Mouse (Mus musculus) bone marrow, adult 2 months (tissue): ENCODE measurements around the gene Tnxb. TPM values are rescaled to one million over a fixed set of nuclear protein-coding genes. Genes with fewer than 3 reads are reported as not detected.

Experiments used
- H3K27ac ChIP-seq: fragments of 200-500 bp; 2 replicates; pipeline ENCODE4 v1.5.1; 2012; ENCODE audit warnings: low read depth, mild to moderate bottlenecking, control low read depth, inconsistent platforms, low read length; ENCODE audit not compliant: control insufficient read depth, poor library complexity, insufficient read depth
- H3K4me1 ChIP-seq: fragments of 200-500 bp; 2 replicates; pipeline ENCODE4 v1.6.1; 2011; ENCODE audit warnings: low read length; ENCODE audit not compliant: control insufficient read depth, insufficient read depth
- H3K4me3 ChIP-seq: fragments of 200-500 bp; replicated peaks from 2 replicates; pipeline ENCODE3; 2011; ENCODE audit warnings: mild to moderate bottlenecking, low read depth, low read length, control low read depth; ENCODE audit not compliant: control insufficient read depth
- CTCF ChIP-seq: fragments of 200-500 bp; IDR thresholded peaks from 2 replicates; pipeline ENCODE4 v1.5.1; 2011; ENCODE audit warnings: low read length, control low read depth; ENCODE audit not compliant: control insufficient read depth, insufficient read depth
- POLR2A ChIP-seq: fragments of 200-500 bp; IDR thresholded peaks from 2 replicates; pipeline ENCODE4 v1.6.1; 2011; ENCODE audit warnings: low read depth, mild to moderate bottlenecking, control low read depth, low read length, borderline replicate concordance; ENCODE audit not compliant: control insufficient read depth
- whole genome bisulfite sequencing: fragments of 180-500 bp; shearing (Covaris S2); methylation state at CpG from one replicate; pipeline ENCODE4 v1.1.7; 2018; 5-methylcytosine and 5-hydroxymethylcytosine counted together
- polyA plus RNA-seq: library from polyadenylated mRNA; stranded (reverse); fragments of >200 nt; gene quantifications from 2 replicates; pipeline ENCODE4 v1.2.4, GENCODE M21; 2011; ENCODE audit warnings: low replicate concordance; ENCODE audit not compliant: missing spikeins, insufficient read depth, insufficient read length

Gene Tnxb
- polyA plus RNA-seq, 1 experiment = 0.17 TPM

DNA sequence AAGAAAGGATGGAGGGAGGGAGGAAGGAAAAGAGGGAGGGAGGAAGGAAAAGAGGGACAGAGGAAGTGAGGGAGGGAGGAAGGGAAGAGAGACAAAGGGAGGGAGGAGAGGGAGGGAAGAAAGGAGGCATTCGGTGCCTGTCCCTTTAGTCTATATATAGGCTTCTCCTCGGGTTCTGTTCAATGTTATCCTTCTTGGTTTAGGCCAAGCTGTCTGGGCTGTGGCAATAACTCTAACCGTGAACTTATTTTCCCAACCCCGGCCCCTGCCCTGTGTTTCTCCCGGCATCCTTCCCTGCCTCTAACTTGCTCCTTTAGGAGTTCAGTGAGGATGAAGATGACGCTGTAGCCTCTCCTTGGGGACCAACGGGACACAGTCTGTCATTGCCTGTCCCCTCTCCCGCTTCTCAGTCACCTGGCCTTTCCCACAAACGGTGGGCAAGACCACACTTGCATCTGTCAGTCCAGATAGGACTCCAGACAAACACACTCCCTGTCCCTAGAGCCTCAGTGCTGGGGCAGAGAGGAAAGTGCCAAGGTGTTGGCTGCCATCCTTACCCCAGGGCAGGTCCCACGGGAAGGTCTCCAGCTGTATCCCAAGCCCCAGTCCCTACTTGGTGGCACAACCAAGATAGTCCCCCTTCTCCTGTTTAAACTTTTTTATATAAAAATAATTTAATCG is 4.3 kb downstream of the Tnxb start:
- Histone ChIP-seq H3K27ac (no peak overlapping the region), H3K4me1 (no peaks in the 10 kb centered on the region), H3K4me3 (no peak overlapping the region)
- 60% methylated on average over 11 of the region's 11 CpGs for WGBS
- TF ChIP-seq POLR2A (no peak), CTCF (no peak)

DNA sequence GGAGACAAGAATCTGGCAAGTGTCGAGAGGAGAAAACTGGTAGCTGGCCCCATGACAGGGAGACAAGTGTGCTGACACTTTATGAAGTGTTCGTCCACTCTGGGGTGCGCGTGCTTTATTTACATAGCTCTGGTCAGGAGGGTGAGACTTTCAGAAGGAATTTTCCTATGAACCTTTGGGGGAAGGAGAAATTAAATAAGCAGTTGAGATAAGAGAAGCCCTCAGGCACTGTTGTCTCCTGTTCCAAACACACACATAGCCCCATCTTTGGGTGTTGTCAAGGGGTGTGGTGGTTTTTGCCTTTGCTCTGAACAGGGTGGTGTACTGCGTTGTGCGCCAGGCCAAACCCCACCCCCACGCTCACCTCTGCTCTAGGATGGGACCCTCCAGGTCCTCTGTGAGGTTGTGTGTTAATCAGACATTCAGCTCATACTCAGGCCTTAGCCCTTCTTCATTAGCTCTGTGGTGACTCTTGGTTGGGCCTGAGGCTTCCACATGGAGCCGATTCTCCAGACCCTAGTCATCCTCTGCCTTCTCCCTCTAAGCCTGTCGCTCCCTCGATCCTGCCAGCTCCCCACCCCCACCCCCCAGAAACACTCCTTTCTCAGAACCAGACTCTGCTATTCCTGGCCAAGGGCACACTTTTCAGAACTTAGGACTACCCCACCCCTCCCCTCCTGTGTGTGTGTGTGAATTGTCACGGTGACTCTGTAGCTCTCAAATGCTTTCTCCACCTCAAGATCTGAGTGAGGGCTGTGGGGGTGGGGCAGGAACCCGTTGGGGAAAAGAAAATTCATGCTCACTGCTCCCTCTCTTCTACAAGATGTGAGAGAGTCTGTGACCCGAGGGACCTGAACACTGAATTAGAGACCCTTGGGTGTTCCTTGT is 5.1 kb downstream of the Tnxb start:
- no peaks in the 10 kb centered on the region for H3K4me1 ChIP-seq
- H3K4me3 ChIP-seq = no peak overlapping the region
- WGBS = 70% methylated on average over 13 of the region's 13 CpGs
- no peak overlapping the region for H3K27ac ChIP-seq
- TF ChIP-seq CTCF (no peak), POLR2A (no peak)

- 73% methylated on average over 6 of the region's 6 CpGs for WGBS
- Histone ChIP-seq H3K4me1 (no peaks in the 10 kb centered on the region), H3K4me3 (no peak overlapping the region), H3K27ac (no peak overlapping the region)
- TF ChIP-seq CTCF = no peak
- TF ChIP-seq POLR2A = no peak
Observed at GRCm38 (mm10) chr17:34676093-34676460, 5.7 kb downstream of the Tnxb start.

- WGBS = 78% methylated on average over 12 of the region's 12 CpGs
- Histone ChIP-seq H3K4me3 (no peak overlapping the region), H3K4me1 (no peaks in the 10 kb centered on the region), H3K27ac (no peak overlapping the region)
- TF ChIP-seq POLR2A (no peak), CTCF (no peak)
Observed at GRCm38 (mm10) chr17:34676671-34677070, 6.3 kb downstream of the Tnxb start.

DNA sequence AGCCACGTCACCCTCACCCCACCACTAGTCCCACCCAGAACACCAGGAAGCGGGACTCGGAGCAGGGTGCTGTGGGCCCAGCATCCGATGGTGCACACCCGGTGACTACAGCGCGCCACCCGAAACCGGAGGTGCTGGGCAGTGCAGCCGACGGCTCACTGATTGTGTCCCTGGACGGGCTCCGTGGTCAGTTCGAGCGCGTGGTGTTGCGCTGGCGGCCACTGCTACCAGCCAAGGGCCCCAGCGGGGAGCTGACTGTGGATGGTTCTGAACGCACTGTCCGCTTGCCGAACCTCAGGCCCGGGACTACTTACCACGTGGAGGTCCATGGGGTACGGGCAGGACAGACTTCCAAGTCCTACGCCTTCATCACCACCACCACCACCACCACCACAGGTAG is 9.9 kb downstream of the Tnxb start:
- no peaks in the 10 kb centered on the region for H3K4me1 ChIP-seq
- TF ChIP-seq CTCF = no peak
- TF ChIP-seq POLR2A = no peak
- no peak overlapping the region for H3K4me3 ChIP-seq
- 74% methylated on average over 26 of the region's 26 CpGs for WGBS
- no peak overlapping the region for H3K27ac ChIP-seq

DNA sequence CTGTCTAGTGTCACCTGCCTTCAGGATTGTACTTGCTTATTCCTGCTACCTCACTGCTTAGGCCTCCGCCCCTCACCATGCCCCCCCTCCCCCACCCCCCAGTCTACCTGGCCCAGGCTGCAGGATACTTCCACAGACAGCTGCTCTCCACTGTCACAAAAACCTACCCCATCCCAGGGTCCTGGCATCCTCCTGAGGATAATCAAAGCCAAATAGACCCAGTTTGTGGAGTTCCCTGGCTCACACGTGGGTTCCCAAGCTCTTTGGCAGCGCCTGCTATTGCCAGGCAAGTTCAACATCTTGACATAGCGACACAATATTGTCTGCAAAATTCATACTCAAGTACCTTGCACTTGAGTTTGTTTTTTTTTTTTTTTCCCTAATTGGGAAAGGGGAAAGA is 10.3 kb downstream of the Tnxb start:
- no peak for TF ChIP-seq CTCF
- TF ChIP-seq POLR2A = no peak
- H3K4me3 ChIP-seq = no peak overlapping the region
- no peak overlapping the region for H3K27ac ChIP-seq
- no peaks in the 10 kb centered on the region for H3K4me1 ChIP-seq
- 54% methylated on average over 4 of the region's 4 CpGs for WGBS

- no peak overlapping the region for H3K4me3 ChIP-seq
- 2% methylated on average over 17 of the region's 17 CpGs for WGBS
- no peak for TF ChIP-seq POLR2A
- no peak for TF ChIP-seq CTCF
- no peaks in the 10 kb centered on the region for H3K4me1 ChIP-seq
- no peak overlapping the region for H3K27ac ChIP-seq
Observed at GRCm38 (mm10) chr17:34681132-34681571, 10.8 kb downstream of the Tnxb start.

DNA sequence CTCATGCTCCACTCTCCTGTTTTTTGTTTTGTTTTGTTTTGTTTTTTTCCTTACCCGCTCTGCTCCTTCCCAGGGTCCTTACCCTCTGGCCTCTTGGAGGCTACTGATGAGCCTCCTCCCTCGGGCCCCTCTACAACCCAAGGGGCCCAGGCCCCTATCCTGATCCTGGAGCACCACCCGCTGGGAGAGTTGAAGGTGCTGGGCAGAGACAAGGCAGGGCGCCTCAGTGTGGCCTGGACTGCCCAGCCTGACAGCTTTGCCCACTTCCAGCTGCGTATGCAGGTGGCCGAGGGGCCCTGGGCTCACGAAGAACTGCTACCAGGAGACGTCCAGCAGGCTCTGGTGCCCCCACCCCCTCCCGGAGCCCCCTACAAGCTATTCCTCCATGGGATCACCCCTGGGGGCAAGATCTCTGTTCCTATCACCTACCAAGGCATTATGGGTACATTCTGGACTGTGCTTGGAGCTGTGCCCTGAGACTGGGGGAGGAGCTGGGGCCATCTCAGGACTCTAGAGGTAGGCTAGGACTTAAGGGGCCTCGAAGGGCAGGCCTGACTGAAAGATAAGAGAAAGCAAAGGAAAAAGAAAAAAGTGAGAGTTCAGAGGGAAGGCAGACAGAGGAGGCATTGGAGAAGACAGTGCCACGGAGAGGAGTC is 11.7 kb downstream of the Tnxb start:
- no peak overlapping the region for H3K4me3 ChIP-seq
- WGBS = 68% methylated on average over 11 of the region's 11 CpGs
- H3K27ac ChIP-seq = no peak overlapping the region
- TF ChIP-seq CTCF (no peak), POLR2A (no peak)
- H3K4me1 ChIP-seq = no peaks in the 10 kb centered on the region
